Mouse (Mus musculus) myocyte (in vitro differentiated cells): ENCODE data around the gene Strada.

ENCODE experiments used
- CEBPB ChIP-seq: IDR thresholded peaks from 2 replicates; pipeline ENCODE4 v1.6.1; 2011; ENCODE audit warnings: mild to moderate bottlenecking, moderate library complexity; ENCODE audit not compliant: poor library complexity, insufficient read depth, severe bottlenecking
- E2F4 ChIP-seq: IDR thresholded peaks from one replicate; pipeline ENCODE4 v1.6.1; 2011; ENCODE audit warnings: mild to moderate bottlenecking, control low read depth, moderate library complexity; ENCODE audit not compliant: insufficient read depth
- MAX ChIP-seq: IDR thresholded peaks from one replicate; pipeline ENCODE4 v1.6.1; 2011; ENCODE audit warnings: low read depth, mild to moderate bottlenecking, control low read depth
- MYOD1 ChIP-seq, 3 experiments: IDR thresholded peaks; one replicate each; pipeline ENCODE4 v1.6.1; 2011; ENCODE audit warnings: control low read depth in 2 of 3, low read depth in 2 of 3, mild to moderate bottlenecking in 2 of 3, moderate library complexity in 1 of 3; ENCODE audit not compliant: insufficient read length in 2 of 3, control insufficient read depth in 1 of 3
- MYOG ChIP-seq, 3 experiments: IDR thresholded peaks; one replicate each; pipeline ENCODE4 v1.6.1; 2011; ENCODE audit warnings: control low read depth in 2 of 3, low read depth in 2 of 3, mild to moderate bottlenecking in 2 of 3; ENCODE audit not compliant: insufficient read length in 2 of 3, control insufficient read depth in 1 of 3, insufficient read depth in 1 of 3
- POLR2A ChIP-seq: IDR thresholded peaks from one replicate; pipeline ENCODE4 v1.6.1; 2011; ENCODE audit warnings: low read depth, mild to moderate bottlenecking, control low read depth, moderate library complexity; ENCODE audit not compliant: insufficient read length
- POLR2AphosphoS2 ChIP-seq: IDR thresholded peaks from one replicate; pipeline ENCODE4 v1.6.1; 2011; ENCODE audit warnings: low read depth, control low read depth; ENCODE audit not compliant: insufficient read length
- SRF ChIP-seq: IDR thresholded peaks from one replicate; pipeline ENCODE4 v1.6.1; 2011; ENCODE audit warnings: low read depth; ENCODE audit not compliant: control insufficient read depth, insufficient read length
- TCF12 ChIP-seq: IDR thresholded peaks from one replicate; pipeline ENCODE4 v1.6.1; 2011; ENCODE audit warnings: mild to moderate bottlenecking, control low read depth; ENCODE audit not compliant: poor library complexity, insufficient read depth, severe bottlenecking
- TCF3 ChIP-seq: IDR thresholded peaks from one replicate; pipeline ENCODE4 v1.6.1; 2011; ENCODE audit warnings: low read depth, control low read depth; ENCODE audit not compliant: insufficient read length
- USF1 ChIP-seq: IDR thresholded peaks from one replicate; pipeline ENCODE4 v1.6.1; 2011; ENCODE audit warnings: low read depth, mild to moderate bottlenecking, control low read depth, moderate library complexity

DNA sequence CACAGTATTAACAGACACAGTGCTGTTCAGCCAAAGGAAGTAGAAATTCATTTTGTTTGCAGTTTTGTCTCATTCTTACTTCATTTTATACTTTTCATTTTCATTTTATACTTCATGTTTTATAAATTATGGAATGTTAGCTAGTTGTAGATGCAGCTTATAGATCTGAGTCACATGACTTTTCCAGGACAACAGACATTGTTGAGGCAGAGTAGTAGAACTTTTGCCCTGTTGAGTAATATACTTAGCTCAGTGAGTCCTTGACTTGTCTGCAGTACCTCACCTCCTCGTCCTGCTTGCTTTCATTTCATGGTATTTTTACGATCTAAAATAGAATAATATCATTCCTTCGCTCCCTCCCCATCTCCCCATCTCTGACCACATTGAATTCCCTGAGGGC lies 18.6 kb upstream of the Strada start:
- TF ChIP-seq POLR2A (no peak), SRF (no peak), E2F4 (no peak), MYOG (IDR thresholded peaks at IDR 0.05; ENCODE audit: control insufficient read depth in 1 of 3, insufficient read depth in 1 of 3, insufficient read length in 2 of 3, low read depth in 2 of 3) (no peak), MAX (no peak), CEBPB (no peak), USF1 (no peak), MYOD1 (IDR thresholded peaks at IDR 0.05; ENCODE audit: control insufficient read depth in 1 of 3, insufficient read length in 2 of 3, low read depth in 2 of 3) (no peak), TCF12 (no peak), POLR2AphosphoS2 (no peak), TCF3 (no peak)
